Mouse (Mus musculus) embryonic facial prominence, embryonic 14.5 days (tissue): ENCODE measurements around the gene Abca3. TPM values are rescaled to one million over a fixed set of nuclear protein-coding genes. Genes with fewer than 3 reads are reported as not detected.
"Not testable (repeated sequence)": the region's sequence is repeated elsewhere in the genome, so short reads cannot be mapped to it uniquely, and the experiment has no call there.

Source experiments
- ATAC-seq: fragments of 200-750 bp; cut with Nextera tagmentation; 2 replicates; pipeline ENCODE4 v1.8.0; 2017; ENCODE audit warnings: low read depth, moderate number of reproducible peaks, moderate TSS enrichment
- DNase-seq: peaks from one replicate; pipeline ENCODE4 v3.0.0-alpha.2; 2015; ENCODE audit warnings: low spot score
- H3K27ac ChIP-seq: fragments of 300-500 bp; sonication (generic); replicated peaks from 2 replicates; pipeline ENCODE4 v1.5.1; 2014; ENCODE audit warnings: low read depth, mild to moderate bottlenecking, low read length, moderate library complexity
- H3K27me3 ChIP-seq: fragments of 300-500 bp; sonication (generic); replicated peaks from 2 replicates; pipeline ENCODE4 v1.6.1; 2014; ENCODE audit warnings: low read length; ENCODE audit not compliant: control insufficient read depth, insufficient read depth
- H3K36me3 ChIP-seq: fragments of 300-500 bp; sonication (generic); 2 replicates; pipeline ENCODE4 v1.6.1; 2014; ENCODE audit warnings: low read length, mixed read lengths; ENCODE audit not compliant: control insufficient read depth, insufficient read depth
- H3K4me1 ChIP-seq: fragments of 300-500 bp; sonication (generic); 2 replicates; pipeline ENCODE4 v1.6.1; 2014; ENCODE audit warnings: antibody characterized with exemption, low read length; ENCODE audit not compliant: control insufficient read depth, insufficient read depth
- H3K4me2 ChIP-seq: fragments of 300-500 bp; sonication (generic); 2 replicates; pipeline ENCODE4 v1.6.1; 2014; ENCODE audit warnings: low read depth, mild to moderate bottlenecking, low read length, moderate library complexity, mixed read lengths
- H3K4me3 ChIP-seq: fragments of 300-500 bp; sonication (generic); 2 replicates; pipeline ENCODE4 v1.5.1; 2014; ENCODE audit warnings: low read depth, mild to moderate bottlenecking, low read length
- H3K9ac ChIP-seq: fragments of 300-500 bp; sonication (generic); 2 replicates; pipeline ENCODE4 v1.6.1; 2014; ENCODE audit warnings: low read depth, mild to moderate bottlenecking, low read length, moderate library complexity, mixed read lengths
- H3K9me3 ChIP-seq: fragments of 300-500 bp; sonication (generic); 2 replicates; pipeline ENCODE4 v1.6.1; 2016; ENCODE audit warnings: low read length; ENCODE audit not compliant: control insufficient read depth
- WGBS: fragments of 180-500 bp; shearing (Covaris S2); extraction: QIAGEN DNeasy Blood & Tissue Kit; methylation state at CpG from one replicate; pipeline ENCODE4 v1.1.7; 2014; 5-methylcytosine and 5-hydroxymethylcytosine counted together
- microRNA-seq: library from miRNA; unstranded; fragments of <30 nt; microRNA quantifications from one replicate; pipeline ENCODE4, GENCODE M21; 2016; ENCODE audit warnings: borderline number of aligned reads
- polyA plus RNA-seq: library from polyadenylated mRNA; unstranded; fragments of >200 nt; fragmentation: Nextera tagmentation; extraction: Ambion mirVana; gene quantifications from 2 replicates; pipeline ENCODE4 v1.2.1, GENCODE M21; 2014

Gene Abca3
- polyA plus RNA-seq, 1 experiment from 2014 or later: 10.1 TPM

- no peak overlapping the region for H3K27ac ChIP-seq
- WGBS: 87% methylated on average over 2 of the region's 2 CpGs
- peaks cover 11% of the 10 kb centered on the region; the same call in 1 of the 2 replicates for H3K4me1 ChIP-seq
- H3K27me3 ChIP-seq: no peaks in the 10 kb centered on the region
- DNase-seq (no peak), ATAC-seq (no peak)
- H3K9ac ChIP-seq: no peak overlapping the region
- H3K4me2 ChIP-seq: peak overlapping the region; percentile 60; the same call in 1 of the 2 replicates
- no peak overlapping the region for H3K4me3 ChIP-seq
- no peaks in the 10 kb centered on the region for H3K9me3 ChIP-seq
- peaks cover 23% of the 10 kb centered on the region for H3K36me3 ChIP-seq
Observed at GRCm38 (mm10) chr17:24453372-24453771, 101.6 kb downstream of the Abca3 start.

DNA sequence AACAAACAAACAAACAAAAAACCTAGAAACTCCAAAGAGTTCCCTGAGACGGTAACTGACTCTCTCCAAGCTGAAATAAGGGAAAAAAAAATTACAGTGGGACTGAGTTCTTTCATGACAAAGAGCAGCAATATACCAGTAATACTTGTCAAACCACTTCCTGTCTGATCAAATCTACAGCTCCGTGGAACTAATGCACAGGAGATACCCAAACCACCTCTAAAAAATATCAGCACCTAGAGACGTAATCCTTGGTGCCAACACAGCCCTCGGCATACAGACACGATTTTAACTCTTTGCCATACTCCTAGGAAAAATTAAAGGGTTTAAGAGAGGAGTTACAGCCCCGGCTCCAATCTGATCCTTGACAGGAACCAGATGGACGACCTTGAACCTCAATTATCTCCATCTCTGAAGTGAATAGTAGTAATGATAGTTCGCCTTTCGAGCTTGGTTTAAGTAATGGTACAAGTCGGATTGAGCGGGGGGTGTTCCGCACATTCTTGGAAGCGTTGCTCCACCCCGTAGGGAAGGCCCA lies 102.5 kb downstream of the Abca3 start:
- ATAC-seq (no peak; the same call in 1 of the 2 replicates), DNase-seq (peak; percentile 37)
- Histone ChIP-seq H3K4me2 (peak overlapping the region; percentile 60), H3K9me3 (no peaks in the 10 kb centered on the region), H3K27ac (peak overlapping the region; percentile 97), H3K9ac (peak overlapping the region; percentile 96), H3K36me3 (peaks cover 14% of the 10 kb centered on the region), H3K27me3 (no peaks in the 10 kb centered on the region), H3K4me3 (peak overlapping the region; percentile 86), H3K4me1 (peaks cover 11% of the 10 kb centered on the region; the same call in 1 of the 2 replicates)
- 5% methylated on average over 14 of the region's 14 CpGs for WGBS

- Histone ChIP-seq H3K27ac (peak overlapping the region; percentile 97), H3K27me3 (no peaks in the 10 kb centered on the region), H3K4me2 (peak overlapping the region; percentile 60), H3K4me1 (peaks cover 11% of the 10 kb centered on the region; the same call in 1 of the 2 replicates), H3K9ac (peak overlapping the region; percentile 96), H3K4me3 (peak overlapping the region; percentile 86), H3K9me3 (no peaks in the 10 kb centered on the region), H3K36me3 (peaks cover 7% of the 10 kb centered on the region)
- peak; percentile 94 for ATAC-seq
- peak; percentile 99 for DNase-seq
- under 1% methylated on average over 47 of the region's 67 CpGs for WGBS
Observed at GRCm38 (mm10) chr17:24454756-24455522, 103.2 kb downstream of the Abca3 start.

- not testable (repeated sequence) for H3K9me3 ChIP-seq, ATAC-seq, DNase-seq, H3K36me3 ChIP-seq, H3K27me3 ChIP-seq, H3K9ac ChIP-seq
- peak overlapping the region; percentile 48; the same call in 1 of the 2 replicates for H3K27ac ChIP-seq
- peak overlapping the region; percentile 86 for H3K4me3 ChIP-seq
- peaks cover 11% of the 10 kb centered on the region; the same call in 1 of the 2 replicates for H3K4me1 ChIP-seq
- WGBS: 52% methylated on average over 10 of the region's 10 CpGs
- peak overlapping the region; percentile 43 for H3K4me2 ChIP-seq
Observed at GRCm38 (mm10) chr17:24455523-24456206, 103.9 kb downstream of the Abca3 start.

Small RNA genes lying within 50 kb of the gene (microRNA-seq; reads per million reads assigned to microRNA genes)
- not detected for gene Gm24427

Other genes starting within 250 kb of the Abca3 start
- gene Pdpk1, start 201.0 kb upstream of the Abca3 start, polyA plus RNA-seq: 40.6 and 46.3 TPM in 2 replicates
- 28.3 and 33.3 TPM in 2 replicates for gene Amdhd2, start 188.2 kb upstream of the Abca3 start, polyA plus RNA-seq
- gene Atp6v0c, start 182.2 kb upstream of the Abca3 start, polyA plus RNA-seq: 573 and 574 TPM in 2 replicates
- 4.6 and 6.4 TPM in 2 replicates for gene Tbc1d24, start 146.4 kb upstream of the Abca3 start, polyA plus RNA-seq
- 9.6 and 10.7 TPM in 2 replicates for gene Ntn3, start 142.4 kb upstream of the Abca3 start, polyA plus RNA-seq
- 9.2 and 9.9 TPM in 2 replicates for gene Tedc2, start 131.1 kb upstream of the Abca3 start, polyA plus RNA-seq
- 42.2 and 48.1 TPM in 2 replicates for gene Ccnf, start 100.5 kb upstream of the Abca3 start, polyA plus RNA-seq
- not detected in 2 replicates for gene Abca17, start 882 bp upstream of the Abca3 start, polyA plus RNA-seq
- gene Rnps1, start 62.6 kb downstream of the Abca3 start, polyA plus RNA-seq: 202 and 224 TPM in 2 replicates
- gene Eci1, start 74.7 kb downstream of the Abca3 start, polyA plus RNA-seq: 57.6 and 58.7 TPM in 2 replicates
- 3.3 and 4.9 TPM in 2 replicates for gene Dnase1l2, start 91.2 kb downstream of the Abca3 start, polyA plus RNA-seq
- gene E4f1, start 118.4 kb downstream of the Abca3 start, polyA plus RNA-seq: 13.3 and 18.6 TPM in 2 replicates
- gene Pgp, start 118.4 kb downstream of the Abca3 start, polyA plus RNA-seq: 57.7 and 58.5 TPM in 2 replicates
- gene Bricd5, start 121.9 kb downstream of the Abca3 start, polyA plus RNA-seq: 1.5 and 2.0 TPM in 2 replicates
- 21.7 and 23.7 TPM in 2 replicates for gene Mlst8, start 127.1 kb downstream of the Abca3 start, polyA plus RNA-seq
- gene Caskin1, start 136.7 kb downstream of the Abca3 start, polyA plus RNA-seq: 2.9 and 3.7 TPM in 2 replicates
- 78.9 and 86.3 TPM in 2 replicates for gene Traf7, start 176.0 kb downstream of the Abca3 start, polyA plus RNA-seq
- gene Rab26, start 182.3 kb downstream of the Abca3 start, polyA plus RNA-seq: 2.8 and 2.9 TPM in 2 replicates
- 37.9 and 40.1 TPM in 2 replicates for gene Pkd1, start 197.9 kb downstream of the Abca3 start, polyA plus RNA-seq